ENCODE assay signal across 20 mouse cellular contexts in the genomic region with DNA sequence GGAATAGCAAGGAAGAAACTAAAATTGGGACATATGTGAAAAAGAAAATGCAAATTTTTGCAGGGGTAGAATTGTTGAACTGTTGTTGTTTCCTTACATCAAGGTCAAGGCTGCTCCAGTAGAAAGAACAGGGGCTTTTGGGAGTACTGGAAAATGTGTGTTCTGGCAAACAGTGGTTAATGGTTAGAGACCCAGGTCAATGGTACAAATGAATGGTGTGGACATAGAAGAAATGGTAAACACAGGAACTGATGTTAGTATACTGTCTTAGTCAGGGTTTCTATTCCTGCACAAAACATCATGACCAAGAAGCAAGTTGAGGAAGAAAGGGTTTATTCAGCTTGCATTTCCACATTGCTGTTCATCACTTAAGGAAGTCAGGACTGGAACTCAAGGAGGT. TPM values are rescaled to one million over a fixed set of nuclear protein-coding genes. Genes with fewer than 3 reads are reported as not detected.
"Had no signal": no experiment of that assay in that cellular context is flagged by ENCODE, and none has a peak within 500 bp of the region (broad histone marks: within the 10 kb centered on the region; RNA-seq: fewer than 3 reads in every experiment).

No protein-coding gene starts in this region.

- H3K4me3 ChIP-seq: lung, embryonic 15.5 days; megakaryocyte, embryonic 14.5 days; midbrain, embryonic 13.5 days; midbrain, embryonic 15.5 days; neural tube, embryonic 12.5 days had no signal

- H3K27me3 ChIP-seq: lung, embryonic 15.5 days; megakaryocyte, embryonic 14.5 days; midbrain, embryonic 13.5 days; midbrain, embryonic 15.5 days; neural tube, embryonic 12.5 days had no signal

- H3K4me1 ChIP-seq: lung, embryonic 15.5 days; midbrain, embryonic 13.5 days; midbrain, embryonic 15.5 days; neural tube, embryonic 12.5 days had no signal

- H3K9me3 ChIP-seq: lung, embryonic 15.5 days; midbrain, embryonic 13.5 days; midbrain, embryonic 15.5 days; neural tube, embryonic 12.5 days had no signal

- H3K27ac ChIP-seq: lung, embryonic 15.5 days; macrophage; midbrain, embryonic 13.5 days; midbrain, embryonic 15.5 days; neural tube, embryonic 12.5 days had no signal

- H3K4me2 ChIP-seq: lung, embryonic 15.5 days; midbrain, embryonic 11.5 days; midbrain, embryonic 13.5 days; midbrain, embryonic 15.5 days; neural tube, embryonic 12.5 days had no signal

- H3K36me3 ChIP-seq: lung, embryonic 15.5 days; midbrain, embryonic 13.5 days; midbrain, embryonic 15.5 days; neural tube, embryonic 12.5 days had no signal

- H3K9ac ChIP-seq: lung, embryonic 15.5 days; midbrain, embryonic 13.5 days; midbrain, embryonic 15.5 days; neural tube, embryonic 12.5 days had no signal

- DNase-seq: lung, adult 2 months; lung, postnatal 14 days; lung, postnatal 36 days; retina, postnatal 1 day; right cerebral cortex, adult 18-20 months; right cerebral cortex, postnatal 25 days; right cerebral cortex, postnatal 4 days; spleen, adult 18-20 months; thymus, adult 18-20 months; thymus, postnatal 14 days; thymus, postnatal 36 days had no signal

- ATAC-seq: lung, postnatal 0 days; midbrain, embryonic 13.5 days; midbrain, embryonic 15.5 days had no signal

RNA-seq across cellular contexts. Expression of gene Zfp119a, which starts 27.9 kb away (rescaled TPM):
- polyA plus RNA-seq: small intestine, adult 2 months had no signal
